ENCODE assay signal across 28 mouse cellular contexts in genomic region chr7:115447091-115447490, GRCm38 (mm10).
A peak's percentile ranks its signal among the peaks of the same experiment; 100 is the strongest.
DNase-seq lines count a peak whose midpoint lies in the region; ATAC-seq and TF ChIP-seq lines count a peak whose summit lies in the region.
"Had no signal": no experiment of that assay in that cellular context is flagged by ENCODE, and none has a peak within 500 bp of the region (broad histone marks: within the 10 kb centered on the region; RNA-seq: fewer than 3 reads in every experiment).

No protein-coding gene starts in this region.

- H3K36me3 ChIP-seq in lung, embryonic 14.5 days (ENCODE audit: insufficient read depth) = no peaks in the 10 kb centered on the region
- H3K36me3 ChIP-seq in liver, postnatal 0 days (replicated peaks; ENCODE audit: insufficient read depth, low read length) = no peaks in the 10 kb centered on the region
- H3K36me3 ChIP-seq: forebrain, embryonic 12.5 days; heart, embryonic 10.5 days; heart, embryonic 15.5 days; hindbrain, embryonic 12.5 days; liver, embryonic 13.5 days; neural tube, embryonic 12.5 days had no signal

- no peaks in the 10 kb centered on the region for H3K9me3 ChIP-seq in lung, embryonic 14.5 days (ENCODE audit: low read depth, low read length)
- H3K9me3 ChIP-seq in liver, postnatal 0 days (ENCODE audit: low read length) = no peaks in the 10 kb centered on the region
- H3K9me3 ChIP-seq: forebrain, embryonic 12.5 days; heart, embryonic 10.5 days; heart, embryonic 15.5 days; hindbrain, embryonic 12.5 days; liver, embryonic 13.5 days; neural tube, embryonic 12.5 days had no signal

- intact Hi-C loops in left cerebral cortex, postnatal 14 days (cut with DNase I) = no loop called here

- no peak overlapping the region for H3K27ac ChIP-seq in lung, embryonic 14.5 days (ENCODE audit: low read depth)
- H3K27ac ChIP-seq in liver, postnatal 0 days (ENCODE audit: low read depth) = no peak overlapping the region
- H3K27ac ChIP-seq: forebrain, embryonic 12.5 days; heart, embryonic 10.5 days; heart, embryonic 15.5 days; hindbrain, embryonic 12.5 days; liver, embryonic 13.5 days; neural tube, embryonic 12.5 days had no signal

- 58% methylated on average over 3 of the region's 3 CpGs for WGBS in lung, embryonic 14.5 days
- WGBS in liver, postnatal 0 days (ENCODE audit: insufficient replicate concordance) = 63% methylated on average over 3 of the region's 3 CpGs

- peaks cover 6% of the 10 kb centered on the region; the same call in 1 of the 2 replicates for H3K4me1 ChIP-seq in lung, embryonic 14.5 days (ENCODE audit: insufficient read depth)
- H3K4me1 ChIP-seq in liver, postnatal 0 days (ENCODE audit: insufficient read depth) = no peaks in the 10 kb centered on the region

- peak; percentile 97 for ATAC-seq in frontal cortex, adult (ENCODE audit: low TSS enrichment)
- 0 out of 2 replicates have a peak, but pooled peaks have one; percentile 22 for ATAC-seq in lung, embryonic 14.5 days (ENCODE audit: insufficient read depth)
- ATAC-seq in liver, postnatal 0 days = no peak
- ATAC-seq: forebrain, postnatal 0 days; intestine, embryonic 16.5 days; midbrain, embryonic 16.5 days; Patski had no signal

- TF ChIP-seq EP300 in liver, postnatal 0 days (IDR thresholded peaks at IDR 0.05; ENCODE audit: low read depth) = no peak

- H3K4me2 ChIP-seq in lung, embryonic 14.5 days = no peak overlapping the region
- H3K4me2 ChIP-seq in liver, postnatal 0 days (ENCODE audit: low read depth, low read length) = no peak overlapping the region
- H3K4me2 ChIP-seq: forebrain, embryonic 12.5 days; heart, embryonic 15.5 days; hindbrain, embryonic 12.5 days; liver, embryonic 13.5 days; midbrain, embryonic 11.5 days; neural tube, embryonic 12.5 days had no signal

- no peak overlapping the region for H3K9ac ChIP-seq in lung, embryonic 14.5 days
- H3K9ac ChIP-seq in liver, postnatal 0 days (replicated peaks) = no peak overlapping the region
- H3K9ac ChIP-seq: forebrain, embryonic 12.5 days; forebrain, postnatal 0 days; heart, embryonic 15.5 days; hindbrain, embryonic 12.5 days; liver, embryonic 13.5 days; neural tube, embryonic 12.5 days had no signal

- H3K27me3 ChIP-seq in lung, embryonic 14.5 days (ENCODE audit: insufficient read depth, low read length) = no peaks in the 10 kb centered on the region; the same call in 1 of the 2 replicates
- no peaks in the 10 kb centered on the region for H3K27me3 ChIP-seq in liver, postnatal 0 days (ENCODE audit: insufficient read depth, low read length)
- H3K27me3 ChIP-seq: heart, embryonic 15.5 days; hindbrain, embryonic 12.5 days; liver, embryonic 13.5 days; Patski had no signal

- no peak for TF ChIP-seq POLR2A in brain, embryonic 14.5 days (IDR thresholded peaks at IDR 0.05; ENCODE audit: borderline replicate concordance, extremely low read depth, insufficient read depth, insufficient read length, poor library complexity, severe bottlenecking)

- TF ChIP-seq CTCF in lung, embryonic 14.5 days (IDR thresholded peaks at IDR 0.05; ENCODE audit: low read depth) = no peak
- TF ChIP-seq CTCF in brain, embryonic 14.5 days (IDR thresholded peaks at IDR 0.05; ENCODE audit: borderline replicate concordance, extremely low read depth, insufficient read depth, insufficient read length) = no peak
- TF ChIP-seq CTCF in liver, postnatal 0 days (IDR thresholded peaks at IDR 0.05; ENCODE audit: low read depth) = no peak

- no peak for DNase-seq in frontal cortex, postnatal 10 days (ENCODE audit: low spot score in 2 of 2)
- DNase-seq in lung, embryonic 14.5 days = no peak
- DNase-seq in lung, postnatal 36 days = no peak
- peak; percentile 11 for DNase-seq in brain, embryonic 14.5 days (ENCODE audit: low read depth)
- peak; percentile 13 to 15 for DNase-seq in left cerebral cortex, postnatal 14 days (ENCODE audit: low spot score in 2 of 2)
- no peak for DNase-seq in liver, postnatal 0 days
- DNase-seq in ovary, postnatal 10 days (ENCODE audit: low spot score) = no peak
- DNase-seq: adrenal gland, postnatal 10 days; cerebellum, adult 11-12 months; forebrain, postnatal 0 days; gastrocnemius, postnatal 25 days; heart, adult 11 months; liver, embryonic 13.5 days; lung, adult 2 months; lung, postnatal 14 days; thymus, postnatal 4 days had no signal

- no peak overlapping the region for H3K4me3 ChIP-seq in lung, embryonic 14.5 days (ENCODE audit: low read depth, low read length)
- H3K4me3 ChIP-seq in liver, postnatal 0 days (ENCODE audit: low read depth, low read length) = no peak overlapping the region
- H3K4me3 ChIP-seq: erythroblast, embryonic 14.5 days; forebrain, embryonic 12.5 days; heart, embryonic 10.5 days; heart, embryonic 15.5 days; hindbrain, embryonic 12.5 days; liver, embryonic 13.5 days; myocyte; neural tube, embryonic 12.5 days had no signal

Comparison
In these comparisons a context has a peak if more than half of its experiments do, and no peak if none do; other contexts are left out.
1. DNase-seq: peak in brain, embryonic 14.5 days (single experiment) and left cerebral cortex, postnatal 14 days (2 of 2); none in frontal cortex, postnatal 10 days (0 of 2), lung, embryonic 14.5 days (single experiment), lung, postnatal 36 days (single experiment), liver, postnatal 0 days (single experiment) and ovary, postnatal 10 days (single experiment).